Mouse (Mus musculus): Measurements from ENCODE around the gene Esrrg. TPM values are rescaled to one million over a fixed set of nuclear protein-coding genes. Genes with fewer than 3 reads are reported as not detected.

Gene Esrrg
- polyA plus RNA-seq, 1 experiment, result 12.7 TPM

GRCm38 (mm10) chr1:187918939-187919338 lies 310.3 kb downstream of the Esrrg start:
- Histone ChIP-seq H3K27ac (ENCODE audit: insufficient read depth, low read length) (no peak overlapping the region), H3K4me1 (ENCODE audit: control insufficient read depth, insufficient read depth, low read length) (no peaks in the 10 kb centered on the region), H3K4me3 (ENCODE audit: insufficient read depth, low read length) (no peak overlapping the region)
- TF ChIP-seq CTCF (IDR thresholded peaks at IDR 0.05; ENCODE audit: extremely low read depth, insufficient read depth, low read length) (no peak), POLR2A (IDR thresholded peaks at IDR 0.05; ENCODE audit: extremely low read depth, insufficient read depth, low read length) (no peak)

- H3K4me1 ChIP-seq (ENCODE audit: control insufficient read depth, insufficient read depth, low read length), result no peaks in the 10 kb centered on the region
- H3K4me3 ChIP-seq (ENCODE audit: insufficient read depth, low read length), result no peak overlapping the region
- no peak overlapping the region for H3K27ac ChIP-seq (ENCODE audit: insufficient read depth, low read length)
- TF ChIP-seq POLR2A (IDR thresholded peaks at IDR 0.05; ENCODE audit: extremely low read depth, insufficient read depth, low read length) (no peak), CTCF (IDR thresholded peaks at IDR 0.05; ENCODE audit: extremely low read depth, insufficient read depth, low read length) (no peak)
Measured at GRCm38 (mm10) chr1:187920156-187920777, 311.7 kb downstream of the Esrrg start.

- Histone ChIP-seq H3K27ac (ENCODE audit: insufficient read depth, low read length) (no peak overlapping the region), H3K4me1 (ENCODE audit: control insufficient read depth, insufficient read depth, low read length) (no peaks in the 10 kb centered on the region), H3K4me3 (ENCODE audit: insufficient read depth, low read length) (no peak overlapping the region)
- TF ChIP-seq CTCF (IDR thresholded peaks at IDR 0.05; ENCODE audit: extremely low read depth, insufficient read depth, low read length) (no peak), POLR2A (IDR thresholded peaks at IDR 0.05; ENCODE audit: extremely low read depth, insufficient read depth, low read length) (no peak)
Measured at GRCm38 (mm10) chr1:187931146-187931545, 322.6 kb downstream of the Esrrg start.

GRCm38 (mm10) chr1:187938652-187939051 lies 330.1 kb downstream of the Esrrg start:
- Histone ChIP-seq H3K4me3 (ENCODE audit: insufficient read depth, low read length) (no peak overlapping the region), H3K4me1 (ENCODE audit: control insufficient read depth, insufficient read depth, low read length) (no peaks in the 10 kb centered on the region), H3K27ac (ENCODE audit: insufficient read depth, low read length) (no peak overlapping the region)
- no peak for TF ChIP-seq CTCF (IDR thresholded peaks at IDR 0.05; ENCODE audit: extremely low read depth, insufficient read depth, low read length)
- no peak for TF ChIP-seq POLR2A (IDR thresholded peaks at IDR 0.05; ENCODE audit: extremely low read depth, insufficient read depth, low read length)

- Histone ChIP-seq H3K27ac (ENCODE audit: insufficient read depth, low read length) (no peak overlapping the region), H3K4me1 (ENCODE audit: control insufficient read depth, insufficient read depth, low read length) (no peaks in the 10 kb centered on the region), H3K4me3 (ENCODE audit: insufficient read depth, low read length) (no peak overlapping the region)
- TF ChIP-seq CTCF (IDR thresholded peaks at IDR 0.05; ENCODE audit: extremely low read depth, insufficient read depth, low read length) (no peak), POLR2A (IDR thresholded peaks at IDR 0.05; ENCODE audit: extremely low read depth, insufficient read depth, low read length) (no peak)
Measured at GRCm38 (mm10) chr1:187939078-187939477, 330.5 kb downstream of the Esrrg start.

- TF ChIP-seq CTCF (IDR thresholded peaks at IDR 0.05; ENCODE audit: extremely low read depth, insufficient read depth, low read length), result no peak
- no peak for TF ChIP-seq POLR2A (IDR thresholded peaks at IDR 0.05; ENCODE audit: extremely low read depth, insufficient read depth, low read length)
- H3K4me3 ChIP-seq (ENCODE audit: insufficient read depth, low read length), result no peak overlapping the region
- H3K4me1 ChIP-seq (ENCODE audit: control insufficient read depth, insufficient read depth, low read length), result no peaks in the 10 kb centered on the region
- no peak overlapping the region for H3K27ac ChIP-seq (ENCODE audit: insufficient read depth, low read length)
Measured at GRCm38 (mm10) chr1:187951506-187951905, 342.9 kb downstream of the Esrrg start.

- no peaks in the 10 kb centered on the region for H3K4me1 ChIP-seq (ENCODE audit: control insufficient read depth, insufficient read depth, low read length)
- H3K27ac ChIP-seq (ENCODE audit: insufficient read depth, low read length), result no peak overlapping the region
- H3K4me3 ChIP-seq (ENCODE audit: insufficient read depth, low read length), result no peak overlapping the region
- TF ChIP-seq CTCF (IDR thresholded peaks at IDR 0.05; ENCODE audit: extremely low read depth, insufficient read depth, low read length) (no peak), POLR2A (IDR thresholded peaks at IDR 0.05; ENCODE audit: extremely low read depth, insufficient read depth, low read length) (no peak)
Measured at GRCm38 (mm10) chr1:187956702-187957101, 348.1 kb downstream of the Esrrg start.

GRCm38 (mm10) chr1:187959192-187959591 lies 350.6 kb downstream of the Esrrg start:
- no peak overlapping the region for H3K27ac ChIP-seq (ENCODE audit: insufficient read depth, low read length)
- TF ChIP-seq POLR2A (IDR thresholded peaks at IDR 0.05; ENCODE audit: extremely low read depth, insufficient read depth, low read length), result no peak
- TF ChIP-seq CTCF (IDR thresholded peaks at IDR 0.05; ENCODE audit: extremely low read depth, insufficient read depth, low read length), result no peak
- no peak overlapping the region for H3K4me3 ChIP-seq (ENCODE audit: insufficient read depth, low read length)
- no peaks in the 10 kb centered on the region for H3K4me1 ChIP-seq (ENCODE audit: control insufficient read depth, insufficient read depth, low read length)

GRCm38 (mm10) chr1:187961452-187961851 lies 352.9 kb downstream of the Esrrg start:
- Histone ChIP-seq H3K4me3 (ENCODE audit: insufficient read depth, low read length) (no peak overlapping the region), H3K27ac (ENCODE audit: insufficient read depth, low read length) (no peak overlapping the region), H3K4me1 (ENCODE audit: control insufficient read depth, insufficient read depth, low read length) (no peaks in the 10 kb centered on the region)
- TF ChIP-seq CTCF (IDR thresholded peaks at IDR 0.05; ENCODE audit: extremely low read depth, insufficient read depth, low read length), result no peak
- TF ChIP-seq POLR2A (IDR thresholded peaks at IDR 0.05; ENCODE audit: extremely low read depth, insufficient read depth, low read length), result no peak
